Mouse (Mus musculus) bone marrow, adult 2 months (tissue): ENCODE results near the gene Hikeshi. TPM values are rescaled to one million over a fixed set of nuclear protein-coding genes. Genes with fewer than 3 reads are reported as not detected.
A peak's percentile ranks its signal among the peaks of the same experiment; 100 is the strongest.

Experiments used
- H3K27ac ChIP-seq: fragments of 200-500 bp; 2 replicates; pipeline ENCODE4 v1.5.1; 2012; ENCODE audit warnings: low read depth, mild to moderate bottlenecking, control low read depth, inconsistent platforms, low read length; ENCODE audit not compliant: control insufficient read depth, poor library complexity, insufficient read depth
- H3K4me1 ChIP-seq: fragments of 200-500 bp; 2 replicates; pipeline ENCODE4 v1.6.1; 2011; ENCODE audit warnings: low read length; ENCODE audit not compliant: control insufficient read depth, insufficient read depth
- H3K4me3 ChIP-seq: fragments of 200-500 bp; replicated peaks from 2 replicates; pipeline ENCODE3; 2011; ENCODE audit warnings: mild to moderate bottlenecking, low read depth, low read length, control low read depth; ENCODE audit not compliant: control insufficient read depth
- CTCF ChIP-seq: fragments of 200-500 bp; IDR thresholded peaks from 2 replicates; pipeline ENCODE4 v1.5.1; 2011; ENCODE audit warnings: low read length, control low read depth; ENCODE audit not compliant: control insufficient read depth, insufficient read depth
- POLR2A ChIP-seq: fragments of 200-500 bp; IDR thresholded peaks from 2 replicates; pipeline ENCODE4 v1.6.1; 2011; ENCODE audit warnings: low read depth, mild to moderate bottlenecking, control low read depth, low read length, borderline replicate concordance; ENCODE audit not compliant: control insufficient read depth
- WGBS: fragments of 180-500 bp; shearing (Covaris S2); methylation state at CpG from one replicate; pipeline ENCODE4 v1.1.7; 2018; 5-methylcytosine and 5-hydroxymethylcytosine counted together
- polyA plus RNA-seq: library from polyadenylated mRNA; stranded (reverse); fragments of >200 nt; gene quantifications from 2 replicates; pipeline ENCODE4 v1.2.4, GENCODE M21; 2011; ENCODE audit warnings: low replicate concordance; ENCODE audit not compliant: missing spikeins, insufficient read depth, insufficient read length

Gene Hikeshi
- polyA plus RNA-seq, 1 experiment = 32.9 TPM

- Histone ChIP-seq H3K27ac (no peak overlapping the region), H3K4me1 (no peaks in the 10 kb centered on the region), H3K4me3 (no peak overlapping the region)
- 23% methylated on average over 8 of the region's 8 CpGs for WGBS
- TF ChIP-seq POLR2A (no peak), CTCF (peak; percentile 39)
Measured at GRCm38 (mm10) chr7:89907950-89908349, 33.1 kb downstream of the Hikeshi start.

GRCm38 (mm10) chr7:89903442-89904343, 37.3 kb downstream of the Hikeshi start, which contains the start of gene Ccdc81:
Gene Ccdc81 (minus strand): TSS chr7:89903629.
- H3K4me1 ChIP-seq = no peaks in the 10 kb centered on the region
- TF ChIP-seq CTCF (no peak), POLR2A (no peak)
- H3K4me3 ChIP-seq = no peak within 1 kb of the TSS
- 69% methylated on average over 22 of the region's 22 CpGs for WGBS
- no peak within 1 kb of the TSS for H3K27ac ChIP-seq

- Histone ChIP-seq H3K27ac (no peak overlapping the region), H3K4me3 (no peak overlapping the region), H3K4me1 (no peaks in the 10 kb centered on the region)
- 87% methylated on average over 8 of the region's 8 CpGs for WGBS
- TF ChIP-seq POLR2A (no peak), CTCF (no peak)
Measured at GRCm38 (mm10) chr7:89903007-89903406, 38.0 kb downstream of the Hikeshi start.

GRCm38 (mm10) chr7:89891856-89892255, 49.1 kb downstream of the Hikeshi start:
- H3K4me3 ChIP-seq = no peak overlapping the region
- H3K27ac ChIP-seq = no peak overlapping the region
- WGBS = 47% methylated on average over 4 of the region's 4 CpGs
- TF ChIP-seq CTCF = no peak
- no peak for TF ChIP-seq POLR2A
- no peaks in the 10 kb centered on the region for H3K4me1 ChIP-seq

- Histone ChIP-seq H3K27ac (no peak overlapping the region), H3K4me1 (no peaks in the 10 kb centered on the region), H3K4me3 (no peak overlapping the region)
- TF ChIP-seq CTCF = no peak
- no peak for TF ChIP-seq POLR2A
- WGBS = 81% methylated on average over 5 of the region's 5 CpGs
Measured at GRCm38 (mm10) chr7:89891412-89891811, 49.6 kb downstream of the Hikeshi start.

- WGBS = 59% methylated on average over 3 of the region's 3 CpGs
- no peak overlapping the region for H3K27ac ChIP-seq
- H3K4me3 ChIP-seq = no peak overlapping the region
- H3K4me1 ChIP-seq = no peaks in the 10 kb centered on the region
- TF ChIP-seq CTCF (no peak), POLR2A (no peak)
Measured at GRCm38 (mm10) chr7:89884551-89884950, 56.5 kb downstream of the Hikeshi start.

GRCm38 (mm10) chr7:89879686-89880085, 61.3 kb downstream of the Hikeshi start:
- H3K4me3 ChIP-seq = no peak overlapping the region
- no peaks in the 10 kb centered on the region for H3K4me1 ChIP-seq
- 40% methylated on average over 1 of the region's 1 CpGs for WGBS
- TF ChIP-seq CTCF = no peak
- no peak overlapping the region for H3K27ac ChIP-seq

Other genes with a start within 250 kb of the Hikeshi start
- gene Ccdc81, start 37.6 kb downstream of the Hikeshi start, polyA plus RNA-seq = not detected in 2 replicates
- 39.1 and 83.2 TPM in 2 replicates for gene Eed, start 39.8 kb upstream of the Hikeshi start, polyA plus RNA-seq
- 185 and 222 TPM in 2 replicates for gene Picalm, start 189.0 kb upstream of the Hikeshi start, polyA plus RNA-seq